Mouse (Mus musculus): ENCODE measurements at regions not wholly inside any gene's neighbourhood (a gene's known extent, or its start where the extent isn't known, plus 50 kb on each side); places are given as distances from the start of the nearest gene placed in this dataset.

DNA sequence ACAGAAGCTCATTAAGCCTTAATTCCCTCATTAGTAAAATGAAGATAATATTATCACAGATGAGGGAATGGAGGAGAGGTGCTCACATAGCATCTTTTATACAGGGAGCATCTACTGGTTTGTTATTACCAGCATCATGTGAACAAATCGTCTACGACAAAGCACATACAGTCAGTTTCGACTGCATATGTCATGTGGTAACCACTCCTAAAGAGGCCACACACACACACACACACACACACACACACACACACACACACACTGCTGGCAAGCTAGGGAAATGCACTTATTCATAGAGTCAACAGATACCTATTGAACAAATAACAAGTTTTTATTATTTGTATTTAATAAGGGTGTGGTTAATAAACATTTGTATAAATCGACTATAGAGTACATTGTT, 129.0 kb upstream of the Arid2 start:
- TF ChIP-seq CTCF (conservative IDR thresholded peaks at IDR 0.05; ENCODE audit: low read length) (no peak), NANOG (IDR thresholded peaks at IDR 0.05; ENCODE audit: borderline replicate concordance, low read length) (no peak), POU5F1 (IDR thresholded peaks at IDR 0.05; ENCODE audit: borderline replicate concordance, low read length) (no peak)
